Comparison of ENCODE assay signal across 8 mouse cellular contexts in genomic region chr14:46390249-46390775, GRCm38 (mm10). TPM values are rescaled to one million over a fixed set of nuclear protein-coding genes. Genes with fewer than 3 reads are reported as not detected.
DNase-seq lines count a peak whose midpoint lies in the region; ATAC-seq lines count a peak whose summit lies in the region.

Gene Bmp4, minus strand, starts transcription at chr14:46390669.

- H3K27ac ChIP-seq in hindbrain, embryonic 14.5 days: no peak within 1 kb of the TSS
- no peak within 1 kb of the TSS for H3K27ac ChIP-seq in liver, embryonic 11.5 days (ENCODE audit: low read depth, low read length)
- no peak within 1 kb of the TSS for H3K27ac ChIP-seq in neural tube, embryonic 12.5 days

- no peaks in the 10 kb centered on the region for H3K9me3 ChIP-seq in hindbrain, embryonic 14.5 days (ENCODE audit: control insufficient read depth, low read length)
- H3K9me3 ChIP-seq in liver, embryonic 11.5 days (ENCODE audit: control insufficient read depth, low read length): no peaks in the 10 kb centered on the region
- H3K9me3 ChIP-seq in neural tube, embryonic 12.5 days: no peaks in the 10 kb centered on the region

- 0 out of 2 replicates have a peak within 1 kb of the TSS, but pooled peaks have one; percentile 31 for H3K9ac ChIP-seq in hindbrain, embryonic 14.5 days
- H3K9ac ChIP-seq in liver, embryonic 11.5 days (ENCODE audit: low read depth, low read length): no peak within 1 kb of the TSS
- H3K9ac ChIP-seq in neural tube, embryonic 12.5 days: no peak within 1 kb of the TSS

- WGBS in hindbrain, embryonic 14.5 days: under 1% methylated on average over 26 of the region's 26 CpGs
- 1% methylated on average over 26 of the region's 26 CpGs for WGBS in liver, embryonic 11.5 days
- WGBS in neural tube, embryonic 12.5 days: 1% methylated on average over 26 of the region's 26 CpGs

- peaks cover 37% of the 10 kb centered on the region for H3K4me1 ChIP-seq in hindbrain, embryonic 14.5 days (replicated peaks; ENCODE audit: control insufficient read depth, insufficient read depth, low read length)
- peaks cover 14% of the 10 kb centered on the region for H3K4me1 ChIP-seq in liver, embryonic 11.5 days (replicated peaks; ENCODE audit: control insufficient read depth, insufficient read depth, low read length)
- peaks cover 31% of the 10 kb centered on the region for H3K4me1 ChIP-seq in neural tube, embryonic 12.5 days

- H3K27me3 ChIP-seq in hindbrain, embryonic 14.5 days (ENCODE audit: control insufficient read depth, insufficient read depth, low read length): peaks cover 83% of the 10 kb centered on the region
- H3K27me3 ChIP-seq in liver, embryonic 11.5 days (replicated peaks; ENCODE audit: control insufficient read depth, insufficient read depth, low read length): peaks cover 76% of the 10 kb centered on the region
- H3K27me3 ChIP-seq in neural tube, embryonic 12.5 days (replicated peaks): peaks cover 52% of the 10 kb centered on the region

- ATAC-seq in hindbrain, embryonic 14.5 days (ENCODE audit: low FRiP score): no peak
- ATAC-seq in liver, embryonic 11.5 days (replicated peaks; ENCODE audit: low FRiP score): no peak
- ATAC-seq in neural tube, embryonic 12.5 days (ENCODE audit: low FRiP score, low read depth): no peak

- H3K36me3 ChIP-seq in hindbrain, embryonic 14.5 days (replicated peaks; ENCODE audit: control insufficient read depth, insufficient read depth): no peaks in the 10 kb centered on the region
- H3K36me3 ChIP-seq in liver, embryonic 11.5 days (ENCODE audit: control insufficient read depth, insufficient read depth, low read length): no peaks in the 10 kb centered on the region
- no peaks in the 10 kb centered on the region for H3K36me3 ChIP-seq in neural tube, embryonic 12.5 days

- no peak for DNase-seq in adrenal gland, adult 8-10 months
- DNase-seq in adrenal gland, postnatal 4 days (ENCODE audit: low spot score in 2 of 2): no peak
- DNase-seq in gastrocnemius, adult 8-10 months (ENCODE audit: low spot score in 2 of 2): peak; percentile 36 to 49
- no peak for DNase-seq in hindbrain, embryonic 14.5 days (ENCODE audit: low spot score)
- DNase-seq in liver, embryonic 11.5 days (ENCODE audit: low spot score): no peak
- no peak for DNase-seq in left cerebral cortex, adult 18-20 months (ENCODE audit: low spot score in 2 of 2)
- no peak for DNase-seq in frontal cortex, postnatal 10 days (ENCODE audit: low spot score in 2 of 2)

- peak within 1 kb of the TSS; percentile 93 for H3K4me2 ChIP-seq in hindbrain, embryonic 14.5 days (replicated peaks)
- H3K4me2 ChIP-seq in liver, embryonic 11.5 days: peak within 1 kb of the TSS; percentile 58
- H3K4me2 ChIP-seq in neural tube, embryonic 12.5 days (replicated peaks): peak within 1 kb of the TSS; percentile 59

- peak within 1 kb of the TSS; percentile 55 for H3K4me3 ChIP-seq in hindbrain, embryonic 14.5 days (replicated peaks; ENCODE audit: low read length)
- peak within 1 kb of the TSS; percentile 58 for H3K4me3 ChIP-seq in liver, embryonic 11.5 days (ENCODE audit: low read depth, low read length)
- H3K4me3 ChIP-seq in neural tube, embryonic 12.5 days: peak within 1 kb of the TSS; percentile 27

RNA-seq across cellular contexts. Expression of gene Bmp4, which starts in this region (rescaled TPM):
- 10 to 100 TPM in 3 of 4 experiments, 1 to 10 TPM in 1; 9.5 to 20.1 (median 14.0) TPM for total RNA-seq in adrenal gland, adult 8-10 months (2022)
- total RNA-seq in adrenal gland, postnatal 4 days (2021): 10 to 100 TPM in 1 of 2 experiments, 1 to 10 TPM in 1; 8.4 to 11.4 TPM
- total RNA-seq in gastrocnemius, adult 8-10 months (2022): 10 to 100 TPM in 1 of 4 experiments, 1 to 10 TPM in 3; 2.9 to 10.7 (median 5.5) TPM
- 1.9 and 3.6 TPM in 2 replicates for polyA plus RNA-seq in hindbrain, embryonic 14.5 days (2014; fragmentation: Nextera tagmentation; extraction: Ambion mirVana)
- polyA plus RNA-seq in liver, embryonic 11.5 days (2014; fragmentation: Nextera tagmentation; extraction: Ambion mirVana): 6.9 and 10.3 TPM in 2 replicates
- polyA plus RNA-seq in neural tube, embryonic 12.5 days (2016; fragmentation: Nextera tagmentation; extraction: Ambion mirVana): 13.8 and 18.1 TPM in 2 replicates
- 1 to 10 TPM; 4.2 to 6.0 TPM for total RNA-seq in left cerebral cortex, adult 18-20 months (2021)

Comparison
In these comparisons a context has a peak if more than half of its experiments do, and no peak if none do; other contexts are left out.
1. DNase-seq: peak in gastrocnemius, adult 8-10 months (2 of 2); none in adrenal gland, adult 8-10 months (single experiment), adrenal gland, postnatal 4 days (0 of 2), hindbrain, embryonic 14.5 days (single experiment), liver, embryonic 11.5 days (single experiment), left cerebral cortex, adult 18-20 months (0 of 2) and frontal cortex, postnatal 10 days (0 of 2).
2. Peak in every context shown above with its lines, with median percentiles within 50 percentile points of each other: H3K4me2 ChIP-seq and H3K4me3 ChIP-seq.